Mouse (Mus musculus): Measurements from ENCODE around the gene Atg4d.
"Not testable (repeated sequence)": the region's sequence is repeated elsewhere in the genome, so short reads cannot be mapped to it uniquely, and the experiment has no call there.

Gene Atg4d

DNA sequence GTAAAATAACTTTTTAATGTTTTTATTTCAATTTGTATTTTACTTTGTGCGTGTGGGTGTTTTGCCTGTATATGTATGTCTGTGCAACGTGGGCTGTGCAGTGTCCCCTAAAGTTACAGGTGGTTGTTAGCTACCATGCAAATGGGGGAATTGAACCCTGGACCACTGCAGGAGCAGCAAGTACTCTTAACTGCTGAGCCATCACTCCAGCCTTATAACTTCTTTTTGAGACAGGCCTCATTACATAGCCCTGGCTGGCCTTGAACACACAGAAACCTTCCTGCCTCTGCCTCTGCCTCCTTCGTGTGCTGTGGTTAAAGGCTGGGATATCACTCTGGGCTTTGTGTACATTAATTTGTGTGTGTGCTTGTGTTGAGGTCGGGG, 25.6 kb upstream of the Atg4d start:
- no peak for DNase-seq (ENCODE audit: extremely low spot score, low read depth, low spot score)

- no peak for DNase-seq (ENCODE audit: extremely low spot score, low read depth, low spot score)
These were observed 23.8 kb upstream of the Atg4d start for GRCm38 (mm10) chr9:21241343-21241742.

- no peak for DNase-seq (ENCODE audit: extremely low spot score, low read depth, low spot score)
These were observed 21.2 kb upstream of the Atg4d start for GRCm38 (mm10) chr9:21243826-21244427.

DNA sequence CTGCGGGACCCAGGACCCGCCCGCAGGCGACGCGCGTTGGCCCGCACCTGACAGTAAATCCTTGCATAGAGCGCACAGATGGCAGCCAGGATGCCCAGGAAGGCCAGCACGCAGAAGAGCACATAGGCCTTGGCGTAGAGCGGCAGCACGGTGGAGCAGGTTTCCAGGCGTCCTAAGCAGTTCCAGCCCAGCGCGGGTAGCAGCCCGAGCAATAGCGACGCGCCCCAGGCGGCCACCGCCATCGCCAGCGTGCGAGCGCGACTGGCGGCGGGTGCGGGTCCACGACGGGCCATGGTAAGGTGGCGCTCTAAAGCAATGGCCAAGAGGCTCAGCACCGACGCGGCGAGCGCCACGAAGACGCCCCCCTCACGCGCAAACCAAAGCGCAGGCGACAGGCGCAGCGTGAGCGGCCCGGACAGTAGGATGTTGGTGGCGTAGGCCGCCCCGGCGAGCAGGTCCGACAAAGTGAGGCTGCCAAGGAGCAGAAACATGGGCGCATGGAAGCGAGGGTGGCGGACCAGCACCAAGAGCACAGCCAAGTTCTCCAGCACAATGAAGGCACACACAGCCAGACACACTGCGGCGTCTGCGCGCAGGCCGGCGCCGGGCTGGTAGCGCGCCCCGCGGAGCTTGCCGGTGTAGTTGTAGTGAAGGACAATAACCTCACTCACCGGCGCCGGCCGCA, 20.5 kb upstream of the Atg4d start:
- no peak for DNase-seq (ENCODE audit: extremely low spot score, low read depth, low spot score)

DNA sequence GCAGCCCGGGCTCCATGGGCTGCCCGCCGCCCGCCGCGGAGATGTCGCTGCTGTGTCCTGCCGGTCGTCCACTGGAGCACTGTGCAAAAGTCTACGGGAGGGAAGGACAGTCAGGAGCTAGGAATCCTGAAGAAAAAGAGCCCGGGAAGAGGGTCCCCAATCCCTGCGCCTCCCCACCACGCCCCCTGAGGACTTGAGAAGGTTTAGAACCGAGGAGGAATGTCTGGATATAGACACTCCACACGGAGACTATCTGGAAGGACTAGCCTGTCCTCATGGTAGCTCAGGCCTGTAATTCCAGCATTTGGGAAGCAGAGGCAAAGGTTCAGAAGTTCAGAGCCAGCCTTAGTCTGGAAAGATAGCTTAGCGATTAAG, 20.0 kb upstream of the Atg4d start:
- DNase-seq (ENCODE audit: extremely low spot score, low read depth, low spot score), result no peak

GRCm38 (mm10) chr9:21246342-21246741, 18.8 kb upstream of the Atg4d start:
- no peak for DNase-seq (ENCODE audit: extremely low spot score, low read depth, low spot score)

- DNase-seq (ENCODE audit: extremely low spot score, low read depth, low spot score), result no peak
These were observed 16.8 kb upstream of the Atg4d start, which contains the start of gene S1pr5 for GRCm38 (mm10) chr9:21248326-21248725. S1pr5 (minus strand) TSS chr9:21248443.

DNA sequence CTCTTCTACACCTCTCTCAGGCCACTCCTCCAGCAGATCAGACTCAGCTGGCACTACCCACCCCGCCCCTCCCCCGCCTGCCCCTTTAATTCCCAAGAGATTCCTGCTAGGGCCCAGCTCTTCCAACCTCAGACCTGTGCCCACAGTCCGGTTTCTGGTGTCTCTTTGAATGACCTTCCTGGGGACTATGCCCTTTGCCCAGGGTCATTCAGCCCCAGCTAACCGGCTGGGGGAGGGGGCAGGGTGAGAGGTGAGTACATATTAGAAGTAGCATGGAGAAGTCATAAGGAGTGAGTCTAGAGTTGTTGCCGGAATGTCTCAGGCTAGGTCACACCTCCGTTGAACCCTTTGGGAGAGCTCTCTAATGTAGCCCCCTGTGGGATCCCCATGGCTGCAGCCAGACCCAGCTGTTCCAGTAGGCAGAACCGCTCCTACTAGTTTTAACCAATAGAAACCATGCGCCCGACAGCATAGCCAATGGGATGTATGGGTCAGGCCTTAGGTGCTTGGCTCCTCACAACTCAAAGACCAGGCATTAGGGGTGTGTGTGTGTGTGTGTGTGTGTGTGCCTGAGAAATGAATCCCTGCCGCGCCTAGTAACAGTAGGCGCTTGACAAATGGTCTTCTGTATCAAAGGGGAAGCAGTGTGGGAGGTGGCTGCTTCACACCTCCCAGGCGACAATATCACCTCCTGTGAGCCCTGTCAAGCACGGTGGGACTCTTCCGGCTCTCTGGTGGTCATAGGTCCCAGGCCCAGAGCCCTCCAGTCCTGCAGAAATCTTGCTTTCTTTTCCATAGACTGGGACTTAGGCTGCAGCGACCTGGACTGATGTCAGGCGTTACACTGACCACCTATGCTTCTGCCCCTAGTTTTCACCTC, 15.2 kb upstream of the Atg4d start:
- no peak for DNase-seq (ENCODE audit: extremely low spot score, low read depth, low spot score)

GRCm38 (mm10) chr9:21250509-21250908, 14.6 kb upstream of the Atg4d start:
- no peak for DNase-seq (ENCODE audit: extremely low spot score, low read depth, low spot score)

DNA sequence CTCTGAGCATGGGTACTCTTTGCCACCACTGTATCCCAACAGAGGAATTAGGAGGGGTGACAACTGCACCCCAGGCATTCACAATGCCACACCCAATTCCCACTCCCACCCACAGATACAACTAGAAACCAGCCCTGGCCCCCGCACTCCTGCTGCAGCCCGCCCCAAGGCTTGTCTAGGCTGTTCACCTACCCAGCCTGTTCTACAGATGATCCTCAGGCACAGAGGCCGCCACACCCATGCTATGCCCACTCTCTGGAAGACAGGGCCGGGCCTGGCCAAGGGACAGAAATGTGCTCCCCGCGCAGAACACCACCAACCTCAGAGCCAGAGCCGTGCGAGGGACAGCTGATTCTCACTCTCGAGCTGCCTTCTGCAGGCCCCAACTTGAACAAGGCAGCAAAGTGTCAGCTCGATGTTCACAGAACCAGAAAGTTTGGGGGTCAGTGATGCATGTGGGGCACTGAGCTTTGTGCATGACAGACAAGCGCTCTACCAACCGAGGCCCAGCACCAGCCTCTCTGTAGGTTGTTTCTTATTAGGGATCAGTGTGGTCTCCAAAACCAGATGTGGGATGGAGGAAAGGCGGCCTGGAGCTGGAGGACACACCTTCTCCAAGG, 13.9 kb upstream of the Atg4d start:
- DNase-seq (ENCODE audit: extremely low spot score, low read depth, low spot score), result no peak

GRCm38 (mm10) chr9:21254690-21255089, 10.4 kb upstream of the Atg4d start:
- DNase-seq (ENCODE audit: extremely low spot score, low read depth, low spot score), result no peak

- not testable (repeated sequence) for DNase-seq (ENCODE audit: extremely low spot score, low read depth, low spot score)
These were observed 8.7 kb upstream of the Atg4d start for GRCm38 (mm10) chr9:21256349-21256748.

DNA sequence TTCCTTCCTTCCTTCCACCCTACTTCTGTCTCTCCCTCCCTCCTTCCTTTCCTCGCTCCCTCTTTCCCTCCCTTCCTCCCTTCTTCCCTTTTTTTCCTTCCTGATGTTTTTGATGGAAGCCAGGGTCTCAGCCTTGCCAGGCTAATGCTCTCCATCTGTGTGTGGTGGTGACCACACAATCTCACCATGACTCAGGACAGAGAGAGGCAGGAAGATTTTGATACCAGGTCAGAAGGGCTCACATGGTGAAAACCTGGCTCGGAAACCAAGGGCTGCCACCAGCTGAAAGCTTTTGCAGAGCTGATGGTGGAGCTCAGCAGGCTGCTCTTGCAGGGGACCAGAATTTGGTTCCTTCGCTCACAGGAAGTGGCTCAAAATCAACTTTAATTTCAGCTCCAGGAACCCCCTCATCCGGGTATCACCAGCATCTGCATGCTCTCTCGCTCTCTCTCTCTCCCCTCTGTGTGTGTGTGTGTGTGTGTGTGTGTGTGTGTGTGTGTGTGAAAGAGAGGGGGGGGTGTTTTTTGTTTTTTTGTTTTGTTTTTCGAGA, 4.5 kb upstream of the Atg4d start:
- DNase-seq (ENCODE audit: extremely low spot score, low read depth, low spot score), result no peak

GRCm38 (mm10) chr9:21261831-21262230, 3.3 kb upstream of the Atg4d start:
- no peak for DNase-seq (ENCODE audit: extremely low spot score, low read depth, low spot score)

GRCm38 (mm10) chr9:21264272-21264999, 657 bp upstream of the Atg4d start:
- DNase-seq (ENCODE audit: extremely low spot score, low read depth, low spot score), result no peak

DNA sequence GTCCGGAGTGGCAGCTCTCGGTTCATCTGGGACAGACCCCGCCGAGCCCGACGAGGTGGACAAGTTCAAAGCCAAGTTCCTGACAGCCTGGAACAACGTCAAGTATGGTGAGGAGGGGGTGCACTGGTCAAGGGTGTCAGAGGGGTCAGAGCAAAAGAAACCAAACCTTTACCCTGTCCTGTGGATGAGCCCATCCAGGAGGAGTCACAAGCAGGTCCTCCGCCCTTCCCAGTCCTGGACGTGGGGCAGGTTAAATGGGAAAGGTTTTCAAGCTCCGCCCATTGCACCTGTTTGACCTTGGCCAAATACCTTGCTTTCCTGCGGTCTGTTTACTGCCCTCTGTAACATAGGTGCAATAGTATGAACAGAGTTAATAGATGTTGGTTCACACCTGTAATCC, 518 bp downstream of the Atg4d start:
- no peak for DNase-seq (ENCODE audit: extremely low spot score, low read depth, low spot score)

DNA sequence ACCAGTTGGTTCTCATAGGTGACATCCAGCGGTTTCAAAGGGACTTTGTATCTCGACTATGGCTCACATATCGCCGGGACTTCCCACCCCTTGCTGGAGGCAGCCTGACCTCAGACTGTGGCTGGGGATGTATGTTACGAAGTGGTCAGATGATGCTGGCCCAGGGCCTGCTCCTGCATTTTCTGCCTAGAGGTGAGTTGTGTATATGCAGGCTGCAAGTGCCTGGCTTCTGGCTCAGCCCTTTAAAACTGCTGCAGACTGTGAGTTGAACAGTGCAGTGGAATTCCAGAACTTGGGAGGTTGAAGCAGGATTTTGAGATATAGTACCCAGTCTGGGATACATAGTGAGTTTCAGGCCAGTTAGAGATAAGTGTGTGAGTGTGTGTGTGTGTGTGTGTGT, 1.8 kb downstream of the Atg4d start:
- no peak for DNase-seq (ENCODE audit: extremely low spot score, low read depth, low spot score)

DNA sequence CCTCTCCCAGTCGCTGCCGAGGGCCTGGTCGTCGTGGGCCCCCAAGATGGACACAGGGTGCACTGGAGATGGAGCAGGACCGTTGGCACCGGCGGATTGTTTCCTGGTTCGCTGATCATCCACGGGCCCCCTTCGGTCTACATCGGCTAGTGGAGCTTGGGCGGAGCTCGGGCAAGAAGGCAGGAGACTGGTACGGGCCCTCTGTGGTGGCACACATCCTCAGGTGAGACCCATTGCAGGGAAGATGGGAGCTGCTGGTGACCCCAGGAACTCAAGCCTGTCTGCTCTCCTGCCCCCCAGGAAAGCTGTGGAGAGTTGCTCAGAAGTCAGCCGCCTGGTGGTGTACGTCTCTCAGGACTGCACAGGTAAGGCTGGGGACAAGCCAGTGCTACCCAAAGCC, 3.2 kb downstream of the Atg4d start:
- no peak for DNase-seq (ENCODE audit: extremely low spot score, low read depth, low spot score)

- not testable (repeated sequence) for DNase-seq (ENCODE audit: extremely low spot score, low read depth, low spot score)
These were observed 4.5 kb downstream of the Atg4d start for GRCm38 (mm10) chr9:21269590-21269989.

DNA sequence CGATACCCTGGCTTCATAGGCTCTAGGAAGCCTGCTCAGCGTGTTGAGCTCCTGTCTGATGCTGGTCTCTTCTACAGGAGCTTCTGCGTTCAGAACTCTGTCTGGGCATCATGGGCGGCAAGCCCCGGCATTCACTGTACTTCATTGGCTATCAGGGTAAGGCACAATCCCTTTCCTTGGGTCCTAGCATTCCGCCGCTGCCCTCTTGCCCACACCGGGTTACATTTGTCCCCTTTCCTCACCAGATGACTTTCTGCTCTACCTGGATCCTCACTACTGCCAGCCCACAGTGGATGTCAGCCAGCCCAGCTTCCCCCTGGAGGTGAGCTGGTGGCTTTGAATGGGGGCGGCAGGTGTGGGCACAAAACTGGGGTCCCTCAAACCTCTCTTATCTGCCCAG, 7.3 kb downstream of the Atg4d start:
- no peak for DNase-seq (ENCODE audit: extremely low spot score, low read depth, low spot score)

GRCm38 (mm10) chr9:21273094-21273493, 8.0 kb downstream of the Atg4d start:
- DNase-seq (ENCODE audit: extremely low spot score, low read depth, low spot score), result no peak

All from hindlimb bud, embryonic 11.5 days (tissue).